Mouse (Mus musculus): ENCODE data around the gene Vmn2r13. TPM values are rescaled to one million over a fixed set of nuclear protein-coding genes. Genes with fewer than 3 reads are reported as not detected.
"Not testable (repeated sequence)": the region's sequence is repeated elsewhere in the genome, so short reads cannot be mapped to it uniquely, and the experiment has no call there.

Vmn2r13 gene
- total RNA-seq (2017), result not detected in 2 replicates

DNA sequence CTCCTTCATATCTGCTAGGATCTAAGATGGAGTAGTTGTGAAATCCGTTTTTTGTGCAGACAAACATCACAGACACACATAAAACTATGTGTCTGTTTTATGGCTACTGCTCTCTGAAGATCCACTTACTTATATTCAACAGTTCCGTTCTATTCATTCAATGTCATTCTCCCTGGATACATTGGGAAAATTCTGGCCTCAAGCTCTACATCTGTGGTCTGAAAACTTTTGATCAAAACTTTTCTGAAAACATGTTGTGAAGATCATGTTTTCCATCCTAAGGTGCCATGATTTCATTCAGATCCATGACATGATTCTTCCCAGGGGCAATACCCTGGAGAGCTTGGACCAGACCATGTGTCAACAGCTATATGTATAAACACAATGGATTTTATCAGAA, at the start of gene Vmn2r13:
Gene Vmn2r13, minus strand, starts transcription at position 101 of the 400 bp plus-strand sequence.
- ATAC-seq (replicated peaks; ENCODE audit: low read depth, poor library complexity, severe bottlenecking), result not testable (repeated sequence)

- no peak for ATAC-seq (replicated peaks; ENCODE audit: low read depth, poor library complexity, severe bottlenecking)
Observed at GRCm38 (mm10) chr5:109224608-109225007, 32.6 kb upstream of the Vmn2r13 start, which contains the start of gene Vmn2r14. Gene Vmn2r14, minus strand, starts transcription at chr5:109224708.

- ATAC-seq (replicated peaks; ENCODE audit: low read depth, poor library complexity, severe bottlenecking), result not testable (repeated sequence)
Observed at GRCm38 (mm10) chr5:109166851-109167250, 25.1 kb downstream of the Vmn2r13 start.

DNA sequence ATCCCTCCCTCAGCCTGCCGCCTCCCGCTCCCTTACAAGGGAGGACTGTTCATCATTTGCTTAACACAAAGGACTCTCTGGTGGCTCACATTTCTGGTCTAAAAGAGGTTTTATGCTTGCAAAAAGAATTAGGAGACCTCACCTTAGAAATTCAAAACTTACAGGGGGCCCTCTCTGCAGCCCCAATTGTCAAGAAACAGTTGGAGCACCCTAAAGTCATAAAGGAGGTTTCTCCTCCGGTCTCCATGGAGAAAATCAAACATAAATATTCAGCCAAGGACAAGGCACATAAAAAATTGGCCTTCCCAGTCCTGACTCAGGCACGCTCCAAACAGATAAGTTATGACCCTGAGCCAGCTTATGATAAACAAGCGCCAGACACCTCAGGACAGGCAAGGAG, 31.9 kb downstream of the Vmn2r13 start:
- no peak for ATAC-seq (replicated peaks; ENCODE audit: low read depth, poor library complexity, severe bottlenecking)

GRCm38 (mm10) chr5:109159576-109159975, 32.4 kb downstream of the Vmn2r13 start:
- ATAC-seq (replicated peaks; ENCODE audit: low read depth, poor library complexity, severe bottlenecking), result not testable (repeated sequence)

DNA sequence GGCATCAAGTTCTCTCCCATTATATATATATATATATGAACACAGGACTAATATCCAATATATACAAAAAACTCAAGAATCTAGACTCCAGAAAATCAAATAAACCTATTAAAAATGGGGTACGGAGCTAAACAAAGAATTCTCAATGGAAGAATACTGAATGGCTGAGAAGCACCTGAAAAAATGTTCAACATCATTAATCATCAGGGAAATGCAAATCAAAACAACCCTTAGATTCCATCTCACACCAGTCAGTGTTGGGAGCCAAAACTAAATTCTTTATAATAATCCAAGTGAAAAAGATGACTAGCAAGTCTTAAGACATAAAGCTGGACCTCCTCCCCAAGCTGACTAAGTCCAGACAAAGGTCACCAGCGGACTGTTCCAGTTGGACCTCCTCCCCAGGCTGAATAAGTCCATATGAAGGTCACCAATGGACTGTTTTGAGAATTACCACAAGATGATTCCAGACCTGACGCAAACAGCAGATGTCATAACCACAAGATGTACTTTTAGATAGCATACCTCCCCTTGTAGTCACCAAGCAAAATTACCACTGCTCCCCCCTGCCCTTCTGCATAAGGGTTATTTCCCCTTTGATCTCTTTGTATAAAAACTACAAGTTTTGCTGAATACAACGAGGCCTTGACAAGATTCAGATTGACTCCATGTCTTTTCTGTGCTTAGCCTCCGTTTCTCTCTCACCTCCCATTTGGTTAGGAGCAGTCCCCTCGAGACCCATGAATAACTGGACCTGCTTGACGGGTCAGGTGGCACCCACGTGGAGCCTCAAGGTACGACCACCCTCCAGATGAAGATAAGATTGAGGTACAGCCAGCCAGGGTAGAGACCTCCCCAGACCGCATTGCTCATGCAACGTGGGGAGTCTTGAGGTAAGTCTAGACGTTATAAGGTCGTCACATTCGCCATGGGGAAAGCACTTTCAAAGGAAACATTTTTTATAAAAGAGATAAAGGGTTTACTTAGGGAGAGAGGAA, 33.2 kb downstream of the Vmn2r13 start:
- not testable (repeated sequence) for ATAC-seq (replicated peaks; ENCODE audit: low read depth, poor library complexity, severe bottlenecking)

- ATAC-seq (replicated peaks; ENCODE audit: low read depth, poor library complexity, severe bottlenecking), result no peak
Observed at GRCm38 (mm10) chr5:109139546-109139945, 52.5 kb downstream of the Vmn2r13 start.

DNA sequence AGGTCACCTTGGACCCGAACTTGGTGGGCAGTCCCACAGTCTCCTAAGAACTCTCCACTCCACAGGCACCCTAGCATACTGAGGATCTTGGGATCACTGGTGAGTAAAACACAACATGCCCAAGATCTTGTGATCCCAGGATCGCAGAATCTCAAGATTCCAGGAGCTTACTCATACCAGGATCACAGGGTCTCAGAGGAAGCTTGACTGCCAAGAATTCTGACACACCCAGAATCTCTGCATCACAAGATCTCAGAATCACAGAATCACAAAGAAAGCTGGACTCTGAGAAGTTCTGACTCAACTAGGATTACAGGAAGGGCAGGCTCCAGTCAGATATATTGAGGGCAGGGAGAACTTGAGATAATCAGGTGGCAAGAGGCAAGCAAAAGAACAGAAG, 55.3 kb downstream of the Vmn2r13 start:
- no peak for ATAC-seq (replicated peaks; ENCODE audit: low read depth, poor library complexity, severe bottlenecking)

Other genes starting within 250 kb of the Vmn2r13 start
- gene Vmn2r10, start 185.7 kb downstream of the Vmn2r13 start, total RNA-seq (2017), result not detected in 2 replicates
- not detected in 2 replicates for gene Vmn2r11, start 132.6 kb downstream of the Vmn2r13 start, total RNA-seq (2017)
- not detected in 2 replicates for gene Vmn2r12, start 94.2 kb downstream of the Vmn2r13 start, total RNA-seq (2017)
- gene Vmn2r14, start 32.5 kb upstream of the Vmn2r13 start, total RNA-seq (2017), result not detected in 2 replicates
- not detected in 2 replicates for gene Vmn2r15, start 105.4 kb upstream of the Vmn2r13 start, total RNA-seq (2017)
- gene Vmn2r16, start 138.0 kb upstream of the Vmn2r13 start, total RNA-seq (2017), result not detected in 2 replicates
- not detected in 2 replicates for gene Vmn2r17, start 227.5 kb upstream of the Vmn2r13 start, total RNA-seq (2017)